Mouse (Mus musculus) midbrain, embryonic 16.5 days (tissue): ENCODE data around the gene Nipa2. TPM values are rescaled to one million over a fixed set of nuclear protein-coding genes. Genes with fewer than 3 reads are reported as not detected.

Experiments
- ATAC-seq: fragments of 200-750 bp; cut with Nextera tagmentation; 2 replicates; pipeline ENCODE4 v1.8.0; 2017; ENCODE audit warnings: moderate TSS enrichment
- H3K27ac ChIP-seq: fragments of 300-500 bp; sonication (generic); 2 replicates; pipeline ENCODE4 v1.5.1; 2014; ENCODE audit warnings: mild to moderate bottlenecking, low read length, mixed read lengths
- H3K27me3 ChIP-seq: fragments of 300-500 bp; sonication (generic); 2 replicates; pipeline ENCODE4 v1.6.1; 2014; ENCODE audit warnings: low read depth, low read length, mixed read lengths; ENCODE audit not compliant: control insufficient read depth, insufficient read depth
- H3K36me3 ChIP-seq: fragments of 300-500 bp; sonication (generic); 2 replicates; pipeline ENCODE4 v1.6.1; 2014; ENCODE audit warnings: mild to moderate bottlenecking, low read length, moderate library complexity, mixed read lengths; ENCODE audit not compliant: control insufficient read depth, insufficient read depth
- H3K4me1 ChIP-seq: fragments of 300-500 bp; sonication (generic); 2 replicates; pipeline ENCODE4 v1.6.1; 2014; ENCODE audit warnings: mild to moderate bottlenecking, low read length, mixed read lengths; ENCODE audit not compliant: control insufficient read depth, insufficient read depth
- H3K4me2 ChIP-seq: fragments of 300-500 bp; sonication (generic); 2 replicates; pipeline ENCODE4 v1.6.1; 2014; ENCODE audit warnings: mild to moderate bottlenecking, low read length, mixed read lengths
- H3K4me3 ChIP-seq: fragments of 300-500 bp; sonication (generic); 2 replicates; pipeline ENCODE4 v1.5.1; 2014; ENCODE audit warnings: low read depth, mild to moderate bottlenecking, low read length, moderate library complexity, mixed read lengths
- H3K9ac ChIP-seq: fragments of 300-500 bp; sonication (generic); 2 replicates; pipeline ENCODE4 v1.6.1; 2014; ENCODE audit warnings: low read depth, low read length, mixed read lengths
- H3K9me3 ChIP-seq: fragments of 300-500 bp; sonication (generic); replicated peaks from 2 replicates; pipeline ENCODE4 v1.6.1; 2014; ENCODE audit warnings: mild to moderate bottlenecking, low read length, mixed read lengths; ENCODE audit not compliant: control insufficient read depth, poor library complexity, severe bottlenecking
- WGBS: fragments of 180-500 bp; shearing (Covaris S2); extraction: QIAGEN DNeasy Blood & Tissue Kit; methylation state at CpG from one replicate; pipeline ENCODE4 v1.1.7; 2014; 5-methylcytosine and 5-hydroxymethylcytosine counted together
- polyA plus RNA-seq: library from polyadenylated mRNA; unstranded; fragments of >200 nt; fragmentation: Nextera tagmentation; extraction: Ambion mirVana; gene quantifications from 2 replicates; pipeline ENCODE4 v1.2.1, GENCODE M21; 2015

The Nipa2 gene
- 33.4 and 34.6 TPM in 2 replicates for polyA plus RNA-seq

DNA sequence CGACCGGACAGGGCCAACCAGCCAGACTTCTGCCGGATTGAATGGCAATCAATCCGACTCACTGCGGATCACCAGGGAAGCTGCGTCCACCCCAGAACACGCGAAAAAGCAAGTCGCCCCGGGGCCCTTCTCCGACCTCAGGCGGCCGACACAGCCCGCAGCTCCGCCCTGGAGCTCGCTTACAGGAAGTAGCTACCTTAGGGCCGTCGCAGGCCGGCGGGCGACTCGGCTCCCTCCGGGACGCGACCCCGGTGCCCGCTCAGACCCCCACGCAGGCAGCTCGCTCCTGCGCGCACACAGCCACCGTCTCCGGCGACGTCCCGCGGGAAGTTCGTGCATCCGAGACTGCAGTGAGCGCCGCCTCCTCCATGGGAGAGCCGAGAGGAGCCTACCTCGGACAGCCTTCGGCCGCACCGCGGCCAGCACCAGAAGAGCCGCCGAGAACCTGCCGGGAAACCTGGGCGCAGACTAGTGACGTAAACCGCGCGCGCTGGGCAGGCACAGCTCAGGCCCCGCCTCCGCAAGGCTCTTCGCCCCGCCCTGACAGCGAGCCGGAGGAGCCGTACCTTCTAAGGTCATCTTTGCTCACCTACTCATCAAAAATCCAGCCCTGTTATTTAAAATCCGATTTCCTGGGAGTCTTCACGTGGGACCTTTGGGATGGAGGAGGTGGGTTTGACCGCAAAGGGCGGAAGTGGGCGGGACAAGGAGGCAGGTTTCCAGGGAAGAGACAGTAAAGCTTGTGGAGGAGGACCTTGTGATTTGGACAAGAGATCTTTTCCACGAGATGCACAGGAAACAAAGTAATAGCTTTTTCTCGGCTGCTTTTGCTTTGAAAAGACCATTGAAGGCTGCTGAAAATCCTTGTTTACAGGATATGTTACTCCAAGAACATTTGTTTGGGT lies at the start of gene Nipa2:
Gene Nipa2, minus strand, starts transcription at position 473 of the 905 bp plus-strand sequence.
- Histone ChIP-seq H3K4me3 (peak within 1 kb of the TSS; percentile 98), H3K9ac (peak within 1 kb of the TSS; percentile 93), H3K36me3 (no peaks in the 10 kb centered on the region), H3K9me3 (no peaks in the 10 kb centered on the region), H3K4me1 (peaks cover 21% of the 10 kb centered on the region), H3K27ac (peak within 1 kb of the TSS; percentile 92), H3K27me3 (no peaks in the 10 kb centered on the region), H3K4me2 (peak within 1 kb of the TSS; percentile 84)
- ATAC-seq, result peak; percentile 98
- WGBS, result under 1% methylated on average over 70 of the region's 70 CpGs

DNA sequence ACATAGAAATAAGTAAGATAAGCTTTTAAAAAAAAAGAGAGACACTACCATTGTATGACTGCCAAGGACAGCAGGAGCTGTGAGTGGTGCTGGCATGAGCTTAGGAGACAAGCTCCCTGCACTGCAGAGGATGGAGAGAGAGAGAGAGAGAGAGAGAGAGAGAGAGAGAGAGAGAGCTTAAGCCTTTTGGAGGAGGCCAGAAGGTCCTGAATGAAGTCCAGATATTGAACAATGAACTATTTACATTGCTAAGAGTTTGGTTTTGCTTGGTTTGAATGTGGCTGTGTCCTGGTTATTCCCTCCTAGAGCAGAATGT lies 48.7 kb upstream of the Nipa2 start:
- ATAC-seq, result no peak
- Histone ChIP-seq H3K36me3 (0 out of 2 replicates have a peak, but pooled peaks cover 2% of the 10 kb centered on the region), H3K9ac (no peak overlapping the region), H3K4me3 (no peak overlapping the region), H3K4me1 (no peaks in the 10 kb centered on the region), H3K27ac (no peak overlapping the region), H3K27me3 (no peaks in the 10 kb centered on the region), H3K9me3 (peaks cover 4% of the 10 kb centered on the region; the same call in 1 of the 2 replicates), H3K4me2 (no peak overlapping the region)

DNA sequence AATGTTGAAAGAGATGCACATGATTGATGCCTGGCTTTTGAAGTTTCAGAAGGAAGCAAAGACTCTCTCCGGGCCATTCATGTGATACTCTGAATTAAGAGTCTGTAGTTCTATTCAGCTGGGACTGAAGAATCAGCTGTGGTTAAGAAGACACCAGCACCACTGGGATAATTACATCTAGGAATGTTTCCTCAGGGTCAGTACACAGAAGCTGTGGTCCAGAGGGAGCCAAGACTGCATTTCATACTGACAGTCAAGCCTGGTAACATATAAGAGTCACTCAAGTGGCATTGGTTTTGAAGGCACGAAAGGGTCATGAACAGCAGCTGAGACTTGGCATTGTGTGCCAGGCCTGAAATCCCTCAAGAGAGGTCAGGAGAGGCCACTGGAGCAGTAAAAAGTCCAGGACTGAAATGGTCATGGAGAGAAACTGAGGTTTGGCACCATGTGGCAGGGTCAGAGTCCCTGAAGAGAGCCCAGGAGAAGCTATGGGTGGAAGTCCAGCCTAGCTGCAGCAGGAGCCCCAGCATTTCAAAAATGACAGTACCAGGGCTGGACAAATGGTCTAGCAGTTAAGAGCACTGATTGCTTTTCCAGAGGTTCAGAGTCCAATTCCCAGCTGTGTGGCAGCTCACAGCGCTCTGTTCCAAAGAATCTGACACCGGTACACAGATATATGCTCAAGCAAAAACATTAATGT lies 48.2 kb upstream of the Nipa2 start:
- no peaks in the 10 kb centered on the region for H3K27me3 ChIP-seq
- no peaks in the 10 kb centered on the region for H3K4me1 ChIP-seq
- H3K36me3 ChIP-seq, result 0 out of 2 replicates have a peak, but pooled peaks cover 2% of the 10 kb centered on the region
- H3K4me2 ChIP-seq, result no peak overlapping the region
- ATAC-seq, result no peak
- no peak overlapping the region for H3K9ac ChIP-seq
- no peak overlapping the region for H3K4me3 ChIP-seq
- 81% methylated on average over 4 of the region's 4 CpGs for WGBS
- H3K9me3 ChIP-seq, result peaks cover 4% of the 10 kb centered on the region; the same call in 1 of the 2 replicates
- H3K27ac ChIP-seq, result no peak overlapping the region

- H3K4me2 ChIP-seq, result no peak overlapping the region
- no peak overlapping the region for H3K9ac ChIP-seq
- no peak overlapping the region for H3K27ac ChIP-seq
- ATAC-seq, result no peak
- WGBS, result 0% methylated on average over 3 of the region's 4 CpGs
- no peaks in the 10 kb centered on the region for H3K36me3 ChIP-seq
- peaks cover 8% of the 10 kb centered on the region for H3K4me1 ChIP-seq
- H3K27me3 ChIP-seq, result no peaks in the 10 kb centered on the region
- H3K9me3 ChIP-seq, result no peaks in the 10 kb centered on the region
- no peak overlapping the region for H3K4me3 ChIP-seq
Measured at GRCm38 (mm10) chr7:55998997-55999396, 36.7 kb upstream of the Nipa2 start.

GRCm38 (mm10) chr7:55995013-55995412 lies 32.7 kb upstream of the Nipa2 start:
- H3K9me3 ChIP-seq, result no peaks in the 10 kb centered on the region
- peaks cover 8% of the 10 kb centered on the region for H3K4me1 ChIP-seq
- peak; percentile 85 for ATAC-seq
- H3K9ac ChIP-seq, result no peak overlapping the region
- no peak overlapping the region for H3K4me3 ChIP-seq
- peak overlapping the region; percentile 30; the same call in 1 of the 2 replicates for H3K27ac ChIP-seq
- H3K27me3 ChIP-seq, result no peaks in the 10 kb centered on the region
- H3K4me2 ChIP-seq, result no peak overlapping the region
- WGBS, result 23% methylated on average over 4 of the region's 4 CpGs
- no peaks in the 10 kb centered on the region for H3K36me3 ChIP-seq

DNA sequence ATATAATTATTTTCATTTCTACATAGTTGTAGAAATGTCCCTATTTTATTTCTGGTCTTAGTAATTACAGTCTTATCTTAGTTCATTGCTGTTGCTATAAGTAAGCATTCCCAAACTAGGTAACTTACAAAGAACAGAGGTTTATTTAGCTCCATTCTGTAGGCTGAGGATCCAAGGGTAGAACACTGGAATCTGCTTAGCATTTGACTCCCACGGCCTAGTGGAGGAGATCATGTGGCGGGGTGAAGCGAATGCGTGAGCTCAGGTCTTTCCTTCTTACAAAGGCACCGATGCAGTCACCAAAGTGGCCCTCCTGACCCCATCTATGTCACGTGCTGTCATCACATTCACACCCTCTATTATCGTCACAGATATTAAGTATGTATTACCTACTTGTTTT lies 29.6 kb upstream of the Nipa2 start:
- no peak overlapping the region for H3K4me3 ChIP-seq
- no peaks in the 10 kb centered on the region for H3K27me3 ChIP-seq

GRCm38 (mm10) chr7:55991129-55991528 lies 28.9 kb upstream of the Nipa2 start:
- Histone ChIP-seq H3K27me3 (no peaks in the 10 kb centered on the region), H3K4me1 (peaks cover 2% of the 10 kb centered on the region; the same call in 1 of the 2 replicates), H3K27ac (no peak overlapping the region), H3K36me3 (no peaks in the 10 kb centered on the region), H3K9me3 (no peaks in the 10 kb centered on the region), H3K4me2 (no peak overlapping the region), H3K4me3 (no peak overlapping the region), H3K9ac (no peak overlapping the region)
- 97% methylated on average over 3 of the region's 3 CpGs for WGBS
- ATAC-seq, result no peak

More for the DNA sequence above, 29.6 kb upstream of the Nipa2 start:
- WGBS, result 92% methylated on average over 7 of the region's 7 CpGs
- Histone ChIP-seq H3K36me3 (no peaks in the 10 kb centered on the region), H3K9ac (no peak overlapping the region), H3K27ac (no peak overlapping the region), H3K4me1 (peaks cover 2% of the 10 kb centered on the region; the same call in 1 of the 2 replicates), H3K4me2 (no peak overlapping the region), H3K9me3 (no peaks in the 10 kb centered on the region)
- no peak for ATAC-seq

DNA sequence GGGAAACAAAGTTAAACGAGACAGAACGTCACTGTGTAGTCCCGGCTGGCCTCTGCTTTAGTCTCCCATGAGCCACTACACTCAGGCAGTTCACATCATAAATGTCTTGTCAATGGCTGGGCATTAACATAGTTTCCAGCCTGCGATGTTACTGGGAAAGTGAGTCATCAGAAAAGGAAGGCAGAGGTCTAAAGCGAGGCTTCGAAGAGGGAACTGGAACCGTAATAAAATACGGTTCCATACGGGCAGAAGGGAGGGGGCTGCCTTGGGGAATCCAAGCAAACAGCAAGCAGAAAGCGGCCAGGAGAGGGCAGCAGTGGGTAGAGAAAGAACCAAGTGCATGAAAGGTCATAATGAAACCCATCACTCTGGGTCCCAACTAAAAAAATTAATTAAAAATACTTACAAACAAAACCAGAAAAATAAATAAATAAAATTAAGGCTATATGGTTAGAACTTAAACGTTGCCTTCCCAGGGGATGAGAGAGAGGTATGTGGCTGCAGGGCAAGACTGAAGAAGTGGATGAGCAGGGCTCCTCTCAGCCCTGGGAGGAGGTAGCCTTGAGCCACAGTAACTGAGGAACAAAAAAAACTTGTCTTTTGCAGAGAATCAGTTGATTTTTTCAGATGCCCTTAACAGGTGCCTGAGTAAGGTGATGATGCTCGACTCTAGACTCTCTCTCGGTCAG lies 24.4 kb upstream of the Nipa2 start:
- WGBS, result 39% methylated on average over 13 of the region's 13 CpGs
- Histone ChIP-seq H3K9ac (no peak overlapping the region), H3K27ac (no peak overlapping the region), H3K4me1 (no peaks in the 10 kb centered on the region), H3K27me3 (no peaks in the 10 kb centered on the region), H3K4me2 (no peak overlapping the region), H3K36me3 (no peaks in the 10 kb centered on the region), H3K4me3 (no peak overlapping the region), H3K9me3 (no peaks in the 10 kb centered on the region)
- peak; percentile 56 for ATAC-seq
